Mouse (Mus musculus) c-Kit-positive CD71-positive TER-119-negative erythroid progenitor cells, embryonic 14.5 days (primary cell): ENCODE measurements at regions not wholly inside any gene's neighbourhood (a gene's known extent, or its start where the extent isn't known, plus 50 kb on each side); places are given as distances from the start of the nearest gene placed in this dataset.
"Not testable (repeated sequence)": the region's sequence is repeated elsewhere in the genome, so short reads cannot be mapped to it uniquely, and the experiment has no call there.

Source experiments
- DNase-seq: peaks from one replicate; pipeline ENCODE4 v3.0.0-alpha.2; 2013; ENCODE audit warnings: low read depth

GRCm38 (mm10) chr3:113105979-113106378 lies 152.7 kb downstream of the Amy2a5 start:
- no peak for DNase-seq

GRCm38 (mm10) chr3:113090850-113091249 lies 167.8 kb downstream of the Amy2a5 start:
- not testable (repeated sequence) for DNase-seq

- peak; percentile 4 for DNase-seq
Observed at GRCm38 (mm10) chr3:113080704-113081103, 177.9 kb downstream of the Amy2a5 start.
